Mouse (Mus musculus): Measurements from ENCODE around the gene Vmn1r38. TPM values are rescaled to one million over a fixed set of nuclear protein-coding genes. Genes with fewer than 3 reads are reported as not detected.
"Not testable (repeated sequence)": the region's sequence is repeated elsewhere in the genome, so short reads cannot be mapped to it uniquely, and the experiment has no call there.

Gene Vmn1r38
- polyA plus RNA-seq (2012; ENCODE audit: insufficient read depth, insufficient read length, missing spikeins), result not detected in 2 replicates

DNA sequence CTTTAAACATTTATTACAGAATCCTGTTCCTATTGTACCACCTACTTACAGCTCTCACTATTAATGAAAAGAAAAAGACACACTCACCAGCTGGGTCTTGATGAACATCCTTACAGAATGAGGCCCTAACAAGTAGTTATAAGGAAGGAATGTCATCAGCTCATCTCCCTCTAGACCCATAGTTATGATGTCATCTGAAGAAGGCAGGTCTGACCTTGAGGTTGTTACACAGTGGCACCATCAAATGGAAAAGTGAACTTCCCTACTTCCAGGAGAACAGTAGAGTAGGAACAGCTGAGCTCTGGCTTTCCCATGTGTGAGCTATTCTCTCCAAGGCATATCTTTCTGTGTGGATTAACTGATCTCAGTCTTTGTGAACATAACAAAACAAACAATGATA, at the start of gene Vmn1r38:
Gene Vmn1r38 (minus strand): TSS at position 101 of the 400 bp plus-strand sequence.
- not testable (repeated sequence) for H3K4me1 ChIP-seq (ENCODE audit: control insufficient read depth, insufficient read depth, low read length); H3K27ac ChIP-seq (ENCODE audit: insufficient read depth, low read depth, low read length); H3K4me3 ChIP-seq (ENCODE audit: insufficient read depth, low read length)

GRCm38 (mm10) chr6:66810509-66810908, 28.1 kb upstream of the Vmn1r38 start, which contains the start of gene Vmn1r39:
Vmn1r39 (minus strand) TSS chr6:66810609.
- no peak within 1 kb of the TSS for H3K4me3 ChIP-seq (ENCODE audit: insufficient read depth, low read length)
- no peak within 1 kb of the TSS for H3K27ac ChIP-seq (ENCODE audit: insufficient read depth, low read depth, low read length)
- no peak for TF ChIP-seq CTCF (IDR thresholded peaks at IDR 0.05; ENCODE audit: low read depth, low read length)
- no peak for TF ChIP-seq POLR2A (IDR thresholded peaks at IDR 0.05; ENCODE audit: borderline replicate concordance, low read depth, low read length)
- no peaks in the 10 kb centered on the region for H3K4me1 ChIP-seq (ENCODE audit: control insufficient read depth, insufficient read depth, low read length)

DNA sequence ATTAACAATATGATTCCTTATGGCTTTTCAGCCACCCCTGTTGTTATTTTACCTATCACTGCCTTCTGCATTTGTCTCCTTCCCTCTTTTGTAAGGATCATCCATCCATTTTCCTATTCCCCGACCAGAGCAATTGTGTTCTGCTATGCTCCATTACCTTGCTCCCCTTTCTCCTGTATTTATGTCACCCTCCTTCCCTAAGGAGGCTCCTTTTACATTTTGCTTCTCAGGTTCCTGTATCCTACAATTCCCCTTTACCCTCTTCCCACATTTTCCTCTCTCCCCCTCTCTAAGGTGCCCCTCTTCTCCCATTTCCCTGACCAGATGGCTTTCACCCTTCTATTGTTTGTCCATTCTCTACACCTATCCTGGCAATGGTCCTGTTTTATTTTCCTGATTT, 23.9 kb upstream of the Vmn1r38 start:
- H3K4me1 ChIP-seq (ENCODE audit: control insufficient read depth, insufficient read depth, low read length), result no peaks in the 10 kb centered on the region
- no peak overlapping the region for H3K27ac ChIP-seq (ENCODE audit: insufficient read depth, low read depth, low read length)
- H3K4me3 ChIP-seq (ENCODE audit: insufficient read depth, low read length), result no peak overlapping the region
- TF ChIP-seq POLR2A (IDR thresholded peaks at IDR 0.05; ENCODE audit: borderline replicate concordance, low read depth, low read length), result no peak
- TF ChIP-seq CTCF (IDR thresholded peaks at IDR 0.05; ENCODE audit: low read depth, low read length), result no peak

- Histone ChIP-seq H3K4me3 (ENCODE audit: insufficient read depth, low read length) (no peak overlapping the region), H3K4me1 (ENCODE audit: control insufficient read depth, insufficient read depth, low read length) (no peaks in the 10 kb centered on the region), H3K27ac (ENCODE audit: insufficient read depth, low read depth, low read length) (no peak overlapping the region)
- TF ChIP-seq POLR2A (IDR thresholded peaks at IDR 0.05; ENCODE audit: borderline replicate concordance, low read depth, low read length), result no peak
- no peak for TF ChIP-seq CTCF (IDR thresholded peaks at IDR 0.05; ENCODE audit: low read depth, low read length)
Observed at GRCm38 (mm10) chr6:66805713-66806112, 23.3 kb upstream of the Vmn1r38 start.

- H3K27ac ChIP-seq (ENCODE audit: insufficient read depth, low read depth, low read length); H3K4me1 ChIP-seq (ENCODE audit: control insufficient read depth, insufficient read depth, low read length); H3K4me3 ChIP-seq (ENCODE audit: insufficient read depth, low read length): not testable (repeated sequence)
Observed at GRCm38 (mm10) chr6:66729082-66729481, 53.3 kb downstream of the Vmn1r38 start, which contains the start of gene Vmn1r37. Vmn1r37 (plus strand) TSS chr6:66729382.

Other genes starting within 250 kb of the Vmn1r38 start
- 38.2 and 42.0 TPM in 2 replicates for gene Mad2l1, start 247.2 kb downstream of the Vmn1r38 start, polyA plus RNA-seq (2012; ENCODE audit: insufficient read depth, insufficient read length, missing spikeins)
- gene Vmn1r32, start 222.5 kb downstream of the Vmn1r38 start, polyA plus RNA-seq (2012; ENCODE audit: insufficient read depth, insufficient read length, missing spikeins), result not detected in 2 replicates
- gene Vmn1r33, start 164.3 kb downstream of the Vmn1r38 start, polyA plus RNA-seq (2012; ENCODE audit: insufficient read depth, insufficient read length, missing spikeins), result not detected in 2 replicates
- not detected in 2 replicates for gene Vmn1r34, start 138.7 kb downstream of the Vmn1r38 start, polyA plus RNA-seq (2012; ENCODE audit: insufficient read depth, insufficient read length, missing spikeins)
- not detected in 2 replicates for gene Vmn1r35, start 96.7 kb downstream of the Vmn1r38 start, polyA plus RNA-seq (2012; ENCODE audit: insufficient read depth, insufficient read length, missing spikeins)
- not detected in 2 replicates for gene Vmn1r36, start 63.5 kb downstream of the Vmn1r38 start, polyA plus RNA-seq (2012; ENCODE audit: insufficient read depth, insufficient read length, missing spikeins)
- gene Vmn1r37, start 53.2 kb downstream of the Vmn1r38 start, polyA plus RNA-seq (2012; ENCODE audit: insufficient read depth, insufficient read length, missing spikeins), result not detected in 2 replicates
- not detected in 2 replicates for gene Vmn1r39, start 28.0 kb upstream of the Vmn1r38 start, polyA plus RNA-seq (2012; ENCODE audit: insufficient read depth, insufficient read length, missing spikeins)
- gene Gng12, start 113.8 kb upstream of the Vmn1r38 start, polyA plus RNA-seq (2012; ENCODE audit: insufficient read depth, insufficient read length, missing spikeins), result 91.5 and 106 TPM in 2 replicates

Data from bone marrow macrophage, adult 2 months (primary cell).